20 mouse cellular contexts compared by ENCODE assay signal in the genomic region with DNA sequence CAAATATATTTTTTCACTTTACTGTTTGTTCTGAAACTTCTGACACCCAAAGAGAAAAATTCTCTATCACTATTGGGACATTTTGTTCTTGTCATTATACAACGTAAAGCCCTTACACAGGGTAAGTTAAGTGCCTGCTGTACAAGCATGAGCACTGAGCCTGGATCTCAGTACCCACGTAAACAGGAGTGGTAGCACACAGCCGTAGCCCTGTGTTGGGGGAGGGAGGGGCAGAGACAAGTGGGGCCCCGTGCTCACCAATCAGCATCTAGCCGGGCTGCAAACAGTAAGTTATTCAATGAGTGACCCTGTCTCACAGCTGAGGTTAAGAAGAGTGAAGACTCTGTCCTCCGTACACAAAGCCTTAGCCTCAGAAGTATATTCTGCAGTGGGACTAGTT. TPM values are rescaled to one million over a fixed set of nuclear protein-coding genes. Genes with fewer than 3 reads are reported as not detected.
"Had no signal": no experiment of that assay in that cellular context is flagged by ENCODE, and none has a peak within 500 bp of the region (broad histone marks: within the 10 kb centered on the region; RNA-seq: fewer than 3 reads in every experiment).

No protein-coding gene starts in this region.

- H3K27ac ChIP-seq: midbrain, embryonic 10.5 days; midbrain, embryonic 12.5 days; neural tube, embryonic 13.5 days; neural tube, embryonic 15.5 days had no signal

- H3K4me2 ChIP-seq: lung, embryonic 14.5 days; midbrain, embryonic 12.5 days; neural tube, embryonic 13.5 days; neural tube, embryonic 15.5 days had no signal

- H3K9ac ChIP-seq: lung, embryonic 14.5 days; midbrain, embryonic 12.5 days; neural tube, embryonic 13.5 days; neural tube, embryonic 15.5 days had no signal

- H3K9me3 ChIP-seq: midbrain, embryonic 10.5 days; midbrain, embryonic 12.5 days; neural tube, embryonic 13.5 days; neural tube, embryonic 15.5 days had no signal

- DNase-seq: lung, adult 18-20 months; lung, embryonic 14.5 days; lung, postnatal 10 days; lung, postnatal 4 days; midbrain, embryonic 14.5 days; retina, postnatal 1 day; right cerebral cortex, adult 18-20 months; right cerebral cortex, postnatal 25 days; right cerebral cortex, postnatal 4 days; spleen, adult 18-20 months; thymus, adult 2 months; thymus, postnatal 25 days; thymus, postnatal 4 days had no signal

- ATAC-seq: midbrain, embryonic 16.5 days had no signal

- H3K4me1 ChIP-seq: midbrain, embryonic 10.5 days; midbrain, embryonic 12.5 days; neural tube, embryonic 13.5 days; neural tube, embryonic 15.5 days had no signal

- H3K27me3 ChIP-seq: midbrain, embryonic 12.5 days; neural tube, embryonic 13.5 days; neural tube, embryonic 15.5 days had no signal

- H3K4me3 ChIP-seq: midbrain, embryonic 10.5 days; midbrain, embryonic 12.5 days; myocyte; neural tube, embryonic 13.5 days; neural tube, embryonic 15.5 days had no signal

RNA-seq across cellular contexts. Expression of a gene that starts 12.3 kb away (rescaled TPM):
- total RNA-seq: megakaryocyte, adult 5-6 weeks had no signal
